Mouse (Mus musculus) left cerebral cortex, adult 8-10 months (tissue): ENCODE results near the gene Jmjd8. TPM values are rescaled to one million over a fixed set of nuclear protein-coding genes. Genes with fewer than 3 reads are reported as not detected.

Experiments used
- DNase-seq, 2 experiments: peaks; one replicate each; pipeline ENCODE4 v3.0.0; 2022; ENCODE audit warnings: low spot score in 2 of 2
- total RNA-seq, 4 experiments: library from RNA; stranded (reverse); gene quantifications; 2 replicates each; pipeline ENCODE4 v1.2.4; 2022

The Jmjd8 gene
- total RNA-seq, 4 experiments from 2014 or later = 52.6 to 63.8 (median 56.4) TPM

DNA sequence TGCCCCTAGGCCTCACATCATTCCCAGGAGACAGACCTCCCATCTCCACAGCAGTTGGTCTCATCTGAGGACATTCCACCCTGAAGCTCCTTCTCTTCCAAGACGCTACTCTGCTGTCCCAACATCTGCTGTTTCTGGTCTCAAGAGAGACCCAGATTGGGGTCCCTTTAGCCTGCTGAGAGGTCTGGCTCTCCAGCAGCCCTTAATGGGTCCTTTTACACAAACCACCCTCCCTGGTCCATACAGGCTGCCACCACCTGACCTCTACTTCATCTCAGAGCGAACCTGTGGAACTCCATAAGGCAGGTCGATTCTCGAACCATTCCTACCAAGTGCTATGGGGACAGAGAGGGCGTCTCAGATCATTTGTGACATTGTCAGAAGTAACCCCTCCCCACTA, 20.6 kb upstream of the Jmjd8 start:
- DNase-seq = no peak

DNA sequence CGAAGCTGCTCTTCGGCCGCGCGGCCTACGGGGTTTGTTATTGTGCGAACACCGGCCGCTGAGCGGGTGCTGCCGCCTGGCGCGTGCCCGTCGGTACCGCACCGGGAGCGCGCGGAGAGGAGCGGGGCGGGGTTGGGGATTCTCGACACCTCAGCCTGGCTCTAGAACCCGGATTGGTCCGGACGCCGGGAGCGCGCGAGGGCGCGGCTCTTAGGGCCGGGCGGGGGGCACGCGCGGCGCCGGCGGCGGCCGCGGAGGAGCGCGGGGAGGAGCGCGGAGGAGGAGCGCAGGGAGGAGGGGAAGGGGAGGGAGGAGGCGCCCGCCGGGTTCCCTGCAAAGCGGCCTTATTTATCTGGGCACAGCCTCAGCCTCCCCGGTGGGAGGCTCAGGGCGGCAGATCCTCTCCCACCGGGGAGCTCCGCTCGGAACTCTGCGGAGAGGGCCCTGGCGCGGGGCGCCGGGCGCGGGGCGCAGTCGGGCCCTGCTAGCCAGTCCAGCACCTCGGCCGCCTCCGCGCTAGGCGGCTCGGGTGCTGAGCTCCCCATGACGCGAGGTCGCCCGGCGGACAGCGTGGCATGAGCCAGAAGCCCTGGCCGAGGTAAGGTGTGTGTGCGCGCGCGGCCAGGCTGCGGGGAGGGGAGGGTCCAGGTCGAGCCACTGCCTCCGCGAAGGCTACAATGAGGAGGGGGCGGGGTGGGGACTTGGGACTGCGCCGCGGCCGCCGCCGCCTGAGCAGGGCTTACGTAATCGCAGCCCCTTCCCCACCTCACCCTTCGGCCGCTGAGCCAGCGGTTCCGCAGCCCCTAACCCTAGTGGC, 19.7 kb upstream of the Jmjd8 start, which contains the start of gene Fbxl16:
Gene Fbxl16, plus strand, starts transcription at position 297 of the 817 bp plus-strand sequence.
- peak in 1 of 2 experiments; percentile 92 for DNase-seq

DNA sequence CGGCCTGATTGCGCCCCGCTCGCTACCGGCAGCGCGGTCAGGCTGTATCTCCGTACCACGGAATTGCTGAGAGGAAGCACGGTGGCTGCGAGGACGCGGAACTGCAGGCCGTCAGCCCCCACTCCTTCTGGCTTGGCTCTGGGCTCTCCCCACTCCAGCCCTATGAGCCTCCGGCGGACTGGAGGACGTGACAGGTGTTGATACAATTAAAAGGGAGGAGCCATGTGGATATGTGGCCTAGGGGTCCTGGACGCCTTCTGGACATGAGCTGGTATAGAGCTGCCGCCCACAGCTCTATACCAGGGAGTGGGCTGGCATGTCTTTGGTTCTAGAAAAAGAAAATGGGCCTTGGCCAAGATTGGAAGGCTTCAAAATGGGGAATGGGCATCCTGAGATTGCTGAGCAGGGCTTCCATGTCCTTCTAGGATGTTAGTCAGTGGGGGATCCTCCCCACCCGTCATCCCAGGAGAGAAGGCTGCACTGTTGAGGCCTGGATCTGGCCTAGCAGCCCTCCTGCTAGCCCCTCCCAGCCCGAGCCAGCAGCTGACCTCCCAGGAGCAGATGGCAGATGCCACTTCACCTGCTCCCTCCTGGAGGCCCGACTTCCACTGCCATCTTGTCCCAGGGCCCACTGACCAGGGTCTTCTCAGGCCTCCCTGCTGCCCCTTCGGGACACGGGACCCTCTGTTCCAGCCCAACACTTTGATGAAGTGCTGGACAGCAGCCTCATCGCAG, 18.9 kb upstream of the Jmjd8 start:
- no peak for DNase-seq

DNA sequence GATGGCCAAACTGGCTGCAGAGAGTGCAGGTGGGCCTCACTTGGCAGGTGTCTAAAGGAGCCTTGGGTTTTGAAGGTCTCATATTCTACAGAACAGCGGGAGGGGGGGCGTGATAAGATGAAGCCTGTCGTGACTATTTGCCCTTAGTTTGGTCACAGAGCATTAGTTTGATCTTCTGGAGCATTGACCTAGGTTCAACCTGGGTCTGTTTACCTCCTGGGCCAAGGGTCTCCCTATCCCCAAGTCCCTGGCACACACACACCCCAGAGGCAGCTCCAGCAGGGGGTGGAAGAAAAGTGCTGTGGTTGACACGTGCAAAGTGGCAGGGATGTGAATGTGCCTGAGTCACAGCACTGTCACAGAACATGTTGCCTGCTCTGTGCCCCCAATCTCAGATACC, 17.8 kb upstream of the Jmjd8 start:
- DNase-seq = no peak

DNA sequence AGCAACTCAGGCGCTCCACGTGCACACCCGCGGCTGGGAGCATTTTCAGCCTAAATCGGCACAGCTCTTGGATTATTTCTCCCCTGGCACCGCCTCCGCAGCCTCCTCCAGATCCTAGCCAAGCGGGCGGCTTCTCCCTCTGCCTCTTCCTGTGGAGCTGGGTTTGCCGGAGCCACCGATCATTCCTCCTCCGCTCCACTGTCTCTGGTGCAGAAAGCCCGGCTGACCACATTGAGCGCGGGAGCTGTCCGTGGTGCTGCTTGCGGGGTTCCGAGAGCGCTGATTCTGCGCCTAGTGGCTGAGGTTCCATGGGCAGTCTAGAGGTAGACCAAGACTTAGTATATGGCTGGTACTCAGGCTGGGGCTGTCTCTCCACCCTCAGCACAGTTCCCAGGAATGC, 15.2 kb upstream of the Jmjd8 start:
- DNase-seq = peak; percentile 69 to 89

DNA sequence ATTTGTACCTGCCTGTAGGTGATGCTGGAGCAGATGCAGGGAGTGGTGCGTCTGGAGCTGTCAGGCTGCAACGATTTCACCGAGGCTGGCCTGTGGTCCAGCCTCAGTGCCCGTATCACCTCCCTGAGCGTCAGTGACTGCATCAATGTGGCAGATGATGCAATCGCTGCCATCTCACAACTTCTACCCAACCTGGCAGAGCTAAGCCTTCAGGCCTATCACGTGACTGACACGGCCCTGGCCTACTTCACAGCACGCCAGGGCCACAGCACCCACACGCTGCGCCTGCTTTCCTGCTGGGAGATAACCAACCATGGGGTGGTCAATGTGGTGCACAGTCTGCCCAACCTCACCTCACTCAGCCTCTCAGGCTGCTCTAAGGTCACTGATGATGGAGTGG, 11.0 kb upstream of the Jmjd8 start:
- no peak for DNase-seq

DNA sequence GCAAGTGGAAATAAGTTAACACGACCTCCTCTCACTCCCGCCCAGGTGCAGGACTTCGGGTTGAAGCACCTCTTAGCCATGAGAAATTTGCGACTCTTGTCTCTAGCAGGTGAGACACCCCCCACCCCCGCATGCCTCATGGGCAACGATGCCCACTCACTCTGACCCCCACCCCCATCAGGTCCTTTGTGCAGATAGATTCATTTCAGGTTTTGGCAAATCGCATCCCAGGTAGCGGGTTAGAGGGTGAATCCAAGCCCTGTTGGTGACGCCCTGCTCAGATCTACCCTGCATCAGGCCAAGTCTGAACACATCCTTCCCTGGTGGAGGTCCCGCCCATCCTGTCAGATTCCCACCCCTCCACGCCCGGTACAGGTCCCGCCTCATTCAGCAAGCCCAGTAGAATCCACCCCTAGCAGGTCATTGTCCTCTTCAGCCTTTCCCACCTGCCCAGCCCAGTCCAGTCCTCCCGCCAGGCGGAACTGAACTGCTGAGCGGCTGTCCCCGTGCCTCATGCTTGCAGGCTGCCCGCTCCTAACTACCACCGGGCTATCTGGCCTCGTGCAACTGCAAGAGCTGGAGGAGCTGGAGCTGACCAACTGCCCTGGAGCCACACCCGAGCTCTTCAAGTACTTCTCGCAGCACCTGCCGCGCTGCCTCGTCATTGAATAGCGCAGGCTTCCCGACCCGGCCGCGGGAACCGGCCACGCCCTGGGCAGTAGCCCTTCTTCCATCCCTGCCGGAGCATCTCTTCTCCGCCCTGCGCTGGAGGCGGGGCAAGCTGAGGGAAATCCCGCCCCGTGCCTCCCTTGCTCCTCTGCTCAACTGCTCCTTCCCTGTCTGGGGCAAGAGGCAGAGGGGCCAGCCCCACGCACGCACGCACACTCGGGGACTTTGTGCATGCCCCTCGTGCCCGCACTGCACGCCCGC, 9.6 kb upstream of the Jmjd8 start:
- DNase-seq = no peak

DNA sequence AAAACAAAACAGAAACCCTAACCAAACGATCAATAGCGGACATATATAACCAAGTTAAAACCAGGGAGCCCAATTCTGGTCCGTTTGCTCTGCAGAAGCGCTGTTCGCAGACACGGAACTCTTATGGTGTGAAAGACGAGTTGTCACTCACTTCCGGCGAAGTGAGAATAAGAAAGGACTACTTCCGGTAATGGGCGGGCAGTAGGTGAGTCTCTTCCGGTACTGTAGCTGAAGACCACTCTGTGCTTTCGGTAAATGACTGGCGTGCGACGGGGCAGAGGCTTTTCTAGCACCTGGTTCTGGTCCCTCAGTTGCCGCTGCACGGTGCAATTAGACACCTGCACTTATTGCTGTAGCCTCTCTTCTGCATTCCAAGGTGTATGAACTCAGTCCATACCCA, 5.2 kb upstream of the Jmjd8 start, which contains the start of gene Wdr24:
Gene Wdr24, plus strand, starts transcription at position 176 of the 400 bp plus-strand sequence.
- peak in 1 of 2 experiments; percentile 73 for DNase-seq

DNA sequence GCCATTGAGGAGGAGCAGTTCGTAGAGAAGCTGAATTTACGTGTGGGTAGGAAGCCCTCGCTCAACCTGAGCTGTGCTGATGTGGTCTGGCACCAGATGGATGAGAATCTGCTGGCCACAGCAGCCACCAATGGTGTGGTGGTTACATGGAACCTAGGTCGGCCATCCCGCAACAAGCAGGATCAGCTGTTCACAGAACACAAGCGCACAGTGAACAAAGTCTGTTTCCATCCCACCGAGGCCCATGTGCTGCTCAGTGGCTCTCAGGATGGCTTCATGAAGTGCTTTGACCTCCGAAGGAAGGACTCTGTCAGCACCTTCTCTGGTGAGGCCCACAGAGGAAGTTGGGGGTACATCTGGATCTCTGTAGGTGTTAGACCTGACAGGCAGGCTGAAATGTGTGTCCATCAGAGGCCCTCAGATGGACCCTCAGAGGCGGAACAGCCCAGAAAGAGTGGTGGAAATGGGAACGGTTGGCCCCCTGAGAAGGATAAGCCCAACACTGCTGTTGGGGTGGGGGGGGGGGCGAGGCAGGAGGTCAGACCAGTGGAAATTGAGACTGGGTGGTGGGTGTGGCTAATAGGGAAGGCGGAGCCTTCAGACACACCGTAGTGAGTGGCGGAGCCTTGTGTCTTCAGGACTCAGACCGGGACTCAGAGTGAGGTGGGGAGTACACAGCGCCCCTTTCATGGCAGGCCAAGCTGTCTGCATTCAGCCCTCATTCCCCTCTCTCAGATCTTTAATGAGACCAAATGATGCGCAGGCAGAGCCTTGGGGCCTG, 4.1 kb upstream of the Jmjd8 start:
- no peak for DNase-seq

DNA sequence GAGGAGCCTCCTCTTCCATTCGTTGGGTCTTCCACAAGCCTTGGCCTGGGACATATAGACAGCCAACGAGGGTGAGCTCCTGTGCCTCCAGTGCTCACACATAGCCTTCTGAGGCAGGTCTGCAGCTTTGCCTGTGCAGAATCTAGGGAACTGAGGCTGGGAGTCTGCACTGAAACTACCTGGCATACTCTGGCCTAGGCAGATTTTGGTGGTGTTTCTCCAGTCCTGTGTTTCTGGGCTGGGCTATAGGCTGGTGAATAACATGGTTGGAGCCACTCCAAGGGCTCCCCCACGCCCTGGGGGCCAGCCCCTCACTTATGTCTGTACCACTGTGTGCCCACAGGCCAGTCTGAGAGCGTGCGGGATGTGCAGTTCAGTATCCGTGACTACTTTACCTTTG, 3.4 kb upstream of the Jmjd8 start:
- DNase-seq = no peak

DNA sequence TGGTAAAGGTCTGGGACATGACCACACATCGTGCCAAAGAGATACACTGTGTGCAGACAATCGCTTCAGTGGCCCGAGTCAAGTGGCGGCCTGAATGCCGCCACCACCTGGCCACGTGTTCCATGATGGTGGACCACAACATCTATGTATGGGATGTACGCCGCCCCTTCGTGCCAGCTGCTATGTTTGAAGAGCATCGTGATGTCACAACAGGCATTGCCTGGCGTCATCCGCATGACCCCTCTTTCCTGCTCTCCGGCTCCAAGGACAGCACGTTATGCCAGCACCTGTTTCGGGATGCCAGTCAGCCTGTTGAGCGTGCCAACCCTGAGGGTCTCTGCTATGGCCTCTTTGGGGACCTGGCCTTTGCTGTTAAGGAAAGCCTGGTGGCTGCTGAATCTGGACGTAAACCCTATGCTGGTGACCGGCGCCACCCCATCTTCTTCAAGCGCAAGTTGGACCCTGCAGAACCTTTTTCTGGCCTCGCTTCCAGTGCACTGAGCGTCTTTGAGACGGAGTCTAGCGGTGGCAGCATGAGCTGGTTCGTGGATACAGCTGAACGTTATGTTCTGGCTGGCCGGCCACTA, 2.6 kb upstream of the Jmjd8 start:
- DNase-seq = no peak

DNA sequence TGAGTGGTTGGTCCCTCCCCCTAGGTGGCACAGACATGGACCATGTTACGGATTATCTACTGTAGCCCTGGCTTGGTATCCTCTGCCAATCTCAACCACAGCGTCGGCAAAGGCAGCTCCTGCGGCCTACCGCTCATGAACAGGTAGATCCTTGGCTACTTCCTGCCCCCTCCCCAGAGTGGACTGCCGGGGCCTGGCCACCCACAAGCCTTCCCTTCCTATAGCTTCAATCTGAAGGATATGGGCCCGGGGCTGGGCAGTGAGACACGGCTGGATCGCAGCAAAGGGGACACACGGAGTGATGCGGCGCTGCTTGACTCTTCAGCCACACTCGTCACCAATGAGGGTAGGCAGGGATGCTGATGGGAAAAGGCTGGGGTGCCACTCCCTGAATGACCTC, 1.7 kb upstream of the Jmjd8 start:
- DNase-seq = no peak

DNA sequence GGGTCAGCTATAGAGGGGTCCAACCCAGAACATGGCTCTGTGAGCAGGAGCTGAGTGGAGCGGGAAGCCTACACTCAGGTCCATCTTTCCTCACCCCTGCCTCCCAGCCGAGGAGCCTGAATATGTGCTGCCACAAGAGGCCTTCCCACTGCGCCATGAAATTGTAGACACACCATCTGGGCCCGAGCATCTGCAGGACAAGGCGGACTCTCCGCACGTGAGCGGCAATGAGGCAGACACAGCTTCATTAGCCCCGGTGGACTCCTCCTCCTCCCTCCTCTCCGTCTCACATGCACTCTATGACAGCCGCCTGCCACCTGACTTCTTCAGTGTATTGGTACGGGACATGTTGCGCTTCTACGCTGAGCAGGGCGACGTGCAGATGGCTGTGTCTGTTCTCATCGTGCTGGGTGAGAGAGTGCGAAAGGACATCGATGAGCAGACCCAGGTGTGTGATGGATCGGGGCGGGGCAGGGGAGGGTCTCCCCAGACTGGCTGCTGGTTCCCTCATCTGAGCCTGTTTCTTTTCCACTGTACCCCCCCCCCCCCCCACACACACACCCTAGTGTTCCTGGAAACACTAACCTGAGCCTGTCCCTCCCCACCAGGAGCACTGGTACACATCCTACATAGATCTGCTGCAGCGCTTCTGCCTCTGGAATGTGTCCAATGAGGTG, 983 bp upstream of the Jmjd8 start:
- no peak for DNase-seq

DNA sequence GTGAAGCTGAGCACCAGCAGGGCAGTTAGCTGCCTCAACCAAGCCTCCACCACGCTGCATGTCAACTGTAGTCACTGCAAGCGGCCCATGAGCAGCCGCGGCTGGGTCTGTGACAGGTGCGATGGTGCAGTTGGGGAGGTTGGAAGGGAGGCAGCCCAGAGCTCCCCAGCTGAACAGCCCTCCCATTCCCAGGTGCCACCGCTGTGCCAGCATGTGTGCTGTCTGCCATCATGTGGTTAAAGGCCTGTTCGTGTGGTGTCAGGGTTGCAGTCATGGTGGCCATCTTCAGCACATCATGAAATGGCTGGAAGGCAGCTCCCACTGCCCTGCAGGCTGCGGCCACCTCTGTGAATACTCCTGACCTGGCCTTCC, 458 bp upstream of the Jmjd8 start:
- no peak for DNase-seq

DNA sequence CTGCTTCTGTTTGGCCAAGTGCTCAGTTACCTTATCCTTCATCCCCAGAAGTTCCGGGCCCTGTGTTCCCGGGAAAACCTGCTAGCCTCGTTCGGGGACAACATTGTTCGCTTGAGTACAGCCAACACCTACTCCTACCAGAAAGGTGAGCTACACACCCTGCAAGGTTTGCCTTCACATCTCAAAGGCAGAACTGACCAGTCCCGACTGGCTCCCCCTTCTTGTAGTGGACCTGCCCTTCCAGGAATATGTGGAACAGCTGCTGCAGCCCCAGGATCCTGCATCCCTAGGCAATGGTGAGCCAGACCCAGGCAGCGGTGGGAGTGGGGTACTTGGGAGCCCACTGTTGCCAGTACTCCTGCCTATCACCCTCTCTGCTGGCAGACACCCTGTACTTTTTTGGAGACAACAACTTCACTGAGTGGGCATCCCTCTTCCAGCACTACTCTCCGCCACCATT, 921 bp downstream of the Jmjd8 start:
- DNase-seq = no peak

DNA sequence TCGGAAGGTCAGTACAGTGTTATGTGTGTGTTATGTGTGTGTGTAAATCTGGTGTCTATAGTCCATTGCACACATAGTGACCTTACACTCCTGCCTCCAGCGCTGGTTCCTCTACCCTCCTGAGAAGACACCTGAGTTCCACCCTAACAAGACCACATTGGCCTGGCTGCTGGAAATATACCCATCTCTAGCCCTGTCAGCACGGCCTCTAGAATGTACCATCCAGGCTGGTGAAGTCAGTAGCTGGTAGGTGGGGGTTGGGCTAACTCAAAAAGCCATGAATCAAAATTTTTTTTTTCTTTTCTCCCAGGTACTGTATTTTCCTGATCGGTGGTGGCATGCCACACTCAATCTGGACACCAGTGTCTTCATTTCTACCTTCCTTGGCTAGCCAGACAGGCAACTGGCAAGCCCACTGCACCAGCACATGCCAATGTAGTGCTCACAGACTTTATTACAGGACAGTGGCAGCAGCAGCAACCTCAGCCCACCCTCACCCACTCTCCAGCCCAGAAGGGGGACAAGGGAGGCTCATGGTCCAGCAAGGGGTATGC, 1.6 kb downstream of the Jmjd8 start:
- DNase-seq = no peak

DNA sequence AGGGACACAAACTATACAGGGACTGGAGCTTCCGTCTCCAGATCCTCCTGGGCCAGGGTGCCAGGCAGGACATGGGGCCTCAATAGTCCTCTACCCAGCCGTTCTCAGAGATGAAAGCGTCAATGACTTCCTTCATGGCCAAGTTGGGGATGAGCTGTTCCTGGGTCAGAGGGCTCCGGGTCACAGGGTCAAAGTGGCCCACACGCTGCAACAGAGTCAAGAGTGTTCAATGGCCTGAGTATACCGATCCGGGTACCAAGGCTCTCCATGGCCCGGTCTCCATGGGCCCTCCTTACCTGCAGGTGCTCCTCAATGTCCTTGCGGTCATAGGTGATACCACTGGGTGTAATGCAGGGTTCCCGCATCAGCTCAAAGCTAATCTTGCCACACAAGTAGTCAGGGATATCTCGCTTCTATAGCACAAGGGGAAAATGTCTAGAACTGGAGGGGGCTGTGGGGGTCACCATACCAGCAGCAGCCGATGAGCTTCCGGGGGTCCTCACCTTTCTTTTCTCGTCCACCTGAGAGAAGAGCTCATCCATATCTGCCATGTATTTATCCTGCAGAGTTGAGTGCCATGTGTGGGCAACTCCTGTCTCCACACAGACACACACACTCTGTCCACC, 2.3 kb downstream of the Jmjd8 start:
- no peak for DNase-seq

DNA sequence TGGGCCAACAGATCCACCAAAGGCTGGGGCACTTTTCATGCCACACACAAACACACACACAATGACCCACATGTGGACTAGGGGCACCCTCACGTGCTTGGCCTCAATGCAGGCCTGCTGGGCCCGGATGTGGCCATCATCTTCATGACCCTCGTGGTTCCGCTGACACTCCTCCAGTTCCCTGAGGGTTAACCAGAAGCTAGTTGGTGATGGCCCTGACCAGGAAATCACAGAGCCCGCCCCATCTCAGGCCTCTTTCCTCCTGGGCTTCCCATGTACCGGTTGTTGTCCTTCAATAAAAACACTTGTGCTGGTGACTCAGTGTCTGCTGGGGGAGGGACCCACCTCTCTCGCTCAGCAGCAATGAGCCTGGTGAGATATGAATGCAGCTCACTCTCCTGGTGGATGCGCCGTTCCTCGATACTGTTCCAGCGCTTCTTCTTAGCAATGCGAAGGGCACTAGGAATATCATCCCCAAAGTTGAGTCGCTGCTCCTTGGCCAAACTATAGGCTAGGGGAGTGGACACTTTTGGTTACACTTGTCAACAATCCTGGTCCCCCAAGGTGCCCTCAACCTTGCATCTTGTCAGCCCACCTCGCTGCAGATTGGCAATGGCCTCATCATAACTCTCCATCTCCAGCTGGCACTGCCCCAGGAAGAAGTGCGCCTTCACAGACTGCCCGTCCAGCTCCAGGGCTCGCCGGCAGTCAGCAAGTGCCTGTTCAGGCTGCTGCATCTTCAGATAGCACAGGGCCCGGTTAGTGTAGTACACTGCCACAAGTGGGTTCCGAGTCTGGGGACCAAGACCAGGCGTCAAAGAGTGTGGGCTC, 3.0 kb downstream of the Jmjd8 start:
- DNase-seq = no peak
